Mouse (Mus musculus) kidney, adult 2 months (tissue): ENCODE measurements at regions not wholly inside any gene's neighbourhood (a gene's known extent, or its start where the extent isn't known, plus 50 kb on each side); places are given as distances from the start of the nearest gene placed in this dataset.

Source experiments
- DNase-seq: peaks from one replicate; pipeline ENCODE4 v3.0.0; 2021
- H3K27ac ChIP-seq: fragments of 200-500 bp; 2 replicates; pipeline ENCODE4 v1.5.1; 2012; ENCODE audit warnings: low read depth, low read length, control low read depth, inconsistent platforms; ENCODE audit not compliant: insufficient read depth
- H3K27me3 ChIP-seq: fragments of 200-500 bp; replicated peaks from 2 replicates; pipeline ENCODE4 v1.6.1; 2012; ENCODE audit warnings: mild to moderate bottlenecking, moderate library complexity, low read length, inconsistent platforms; ENCODE audit not compliant: control insufficient read depth, insufficient read depth
- H3K36me3 ChIP-seq: fragments of 200-500 bp; 2 replicates; pipeline ENCODE4 v1.6.1; 2012; ENCODE audit warnings: mild to moderate bottlenecking, moderate library complexity, low read length, inconsistent platforms; ENCODE audit not compliant: control insufficient read depth, insufficient read depth
- H3K4me1 ChIP-seq: fragments of 200-500 bp; 2 replicates; pipeline ENCODE4 v1.6.1; 2011; ENCODE audit warnings: low read length; ENCODE audit not compliant: control insufficient read depth, insufficient read depth
- H3K4me3 ChIP-seq: fragments of 200-500 bp; 2 replicates; pipeline ENCODE4 v1.5.1; 2011; ENCODE audit warnings: mild to moderate bottlenecking, low read depth, low read length, control low read depth; ENCODE audit not compliant: insufficient read depth
- CTCF ChIP-seq: fragments of 200-500 bp; conservative IDR thresholded peaks from 2 replicates; pipeline ENCODE4 v1.5.1; 2011; ENCODE audit warnings: low read depth, mild to moderate bottlenecking, control low read depth, low read length, moderate library complexity, mixed read lengths; ENCODE audit not compliant: insufficient read depth, insufficient read length
- POLR2A ChIP-seq: fragments of 200-500 bp; IDR thresholded peaks from one replicate; pipeline ENCODE4 v1.6.1; 2011; ENCODE audit warnings: low read depth, low read length, control low read depth
- WGBS: fragments of 180-500 bp; shearing (Covaris S2); methylation state at CpG from one replicate; pipeline ENCODE4 v1.1.7; 2018; 5-methylcytosine and 5-hydroxymethylcytosine counted together

- Histone ChIP-seq H3K27me3 (no peaks in the 10 kb centered on the region), H3K36me3 (no peaks in the 10 kb centered on the region), H3K4me1 (no peaks in the 10 kb centered on the region), H3K4me3 (no peak overlapping the region), H3K27ac (no peak overlapping the region)
- no peak for DNase-seq
- WGBS = 9% methylated on average over 10 of the region's 10 CpGs
- no peak for TF ChIP-seq POLR2A
- TF ChIP-seq CTCF = no peak
Measured at GRCm38 (mm10) chr5:120297190-120297589, 134.3 kb upstream of the Lhx5 start.

- Histone ChIP-seq H3K27ac (no peak overlapping the region), H3K4me1 (no peaks in the 10 kb centered on the region), H3K27me3 (no peaks in the 10 kb centered on the region), H3K4me3 (no peak overlapping the region), H3K36me3 (no peaks in the 10 kb centered on the region)
- no peak for TF ChIP-seq POLR2A
- DNase-seq = no peak
- WGBS = 45% methylated on average over 3 of the region's 3 CpGs
Measured at GRCm38 (mm10) chr5:120297665-120298282, 133.7 kb upstream of the Lhx5 start.

- no peak for DNase-seq
- WGBS = 4% methylated on average over 16 of the region's 16 CpGs
Measured at GRCm38 (mm10) chr5:120301672-120302071, 129.8 kb upstream of the Lhx5 start.

GRCm38 (mm10) chr5:120302307-120302706 is 129.2 kb upstream of the Lhx5 start:
- H3K27me3 ChIP-seq = no peaks in the 10 kb centered on the region
- DNase-seq = no peak
- no peaks in the 10 kb centered on the region for H3K4me1 ChIP-seq
- no peaks in the 10 kb centered on the region for H3K36me3 ChIP-seq
- H3K4me3 ChIP-seq = no peak overlapping the region
- 1% methylated on average over 47 of the region's 47 CpGs for WGBS
- no peak overlapping the region for H3K27ac ChIP-seq
- TF ChIP-seq POLR2A = no peak
- no peak for TF ChIP-seq CTCF

More at GRCm38 (mm10) chr5:120301672-120302071, 129.8 kb upstream of the Lhx5 start:
- Histone ChIP-seq H3K4me1 (no peaks in the 10 kb centered on the region), H3K27ac (no peak overlapping the region), H3K4me3 (no peak overlapping the region), H3K36me3 (no peaks in the 10 kb centered on the region), H3K27me3 (no peaks in the 10 kb centered on the region)
- TF ChIP-seq CTCF (no peak), POLR2A (no peak)

- WGBS = 7% methylated on average over 13 of the region's 13 CpGs
- no peaks in the 10 kb centered on the region for H3K27me3 ChIP-seq
- no peaks in the 10 kb centered on the region for H3K4me1 ChIP-seq
- H3K36me3 ChIP-seq = no peaks in the 10 kb centered on the region
- no peak overlapping the region for H3K27ac ChIP-seq
- TF ChIP-seq POLR2A = no peak
- no peak for TF ChIP-seq CTCF
- DNase-seq = no peak
- no peak overlapping the region for H3K4me3 ChIP-seq
Measured at GRCm38 (mm10) chr5:120304295-120304701, 127.2 kb upstream of the Lhx5 start.

- H3K4me3 ChIP-seq = no peak overlapping the region
- H3K36me3 ChIP-seq = no peaks in the 10 kb centered on the region
- no peaks in the 10 kb centered on the region for H3K4me1 ChIP-seq
- H3K27ac ChIP-seq = no peak overlapping the region
- TF ChIP-seq POLR2A (no peak), CTCF (peak; percentile 39; the same call in 1 of the 2 replicates)
- WGBS = 90% methylated on average over 6 of the region's 6 CpGs
- no peaks in the 10 kb centered on the region for H3K27me3 ChIP-seq
- no peak for DNase-seq
Measured at GRCm38 (mm10) chr5:120312299-120312698, 119.2 kb upstream of the Lhx5 start.

- DNase-seq = no peak
- TF ChIP-seq POLR2A = no peak
- no peak for TF ChIP-seq CTCF
- Histone ChIP-seq H3K27ac (no peak overlapping the region), H3K36me3 (no peaks in the 10 kb centered on the region), H3K4me1 (no peaks in the 10 kb centered on the region), H3K4me3 (no peak overlapping the region), H3K27me3 (no peaks in the 10 kb centered on the region)
- 74% methylated on average over 6 of the region's 6 CpGs for WGBS
Measured at GRCm38 (mm10) chr5:120313984-120314383, 117.5 kb upstream of the Lhx5 start.
